Mouse (Mus musculus): ENCODE data around the gene Dnah17. TPM values are rescaled to one million over a fixed set of nuclear protein-coding genes. Genes with fewer than 3 reads are reported as not detected.
A peak's percentile ranks its signal among the peaks of the same experiment; 100 is the strongest.

Dnah17 gene
- polyA plus RNA-seq, 1 experiment from 2014 or later, result 0.14 TPM

DNA sequence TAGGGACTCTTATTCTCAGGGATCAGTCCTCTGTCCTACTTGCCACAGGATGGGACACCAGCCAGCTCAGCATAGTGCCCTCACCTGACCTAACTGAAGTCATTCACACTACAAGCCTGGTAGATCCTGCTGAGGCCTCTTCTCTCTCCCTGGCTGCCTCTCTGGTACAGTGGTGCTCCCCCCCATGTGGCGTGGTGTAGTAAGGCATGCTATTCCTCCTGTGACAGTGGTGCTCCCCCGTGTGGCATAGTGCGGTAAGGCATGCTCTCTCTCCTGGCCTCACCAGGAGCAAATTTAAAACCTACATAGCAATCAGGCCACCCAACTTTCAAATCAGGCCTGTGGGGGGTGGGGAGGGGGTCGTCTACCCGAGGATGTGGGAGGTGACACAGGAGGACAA, 26.4 kb downstream of the Dnah17 start:
- H3K4me1 ChIP-seq, result no peaks in the 10 kb centered on the region
- no peaks in the 10 kb centered on the region for H3K36me3 ChIP-seq
- peak; percentile 81 for DNase-seq (ENCODE audit: low spot score)
- WGBS, result 17% methylated on average over 5 of the region's 5 CpGs
- no peaks in the 10 kb centered on the region for H3K27me3 ChIP-seq (ENCODE audit: low read depth, poor library complexity, severe bottlenecking)
- no peak overlapping the region for H3K4me3 ChIP-seq
- H3K27ac ChIP-seq (replicated peaks), result no peak overlapping the region
- H3K9me3 ChIP-seq (replicated peaks), result no peaks in the 10 kb centered on the region

- Histone ChIP-seq H3K4me3 (no peak overlapping the region), H3K9me3 (replicated peaks) (no peaks in the 10 kb centered on the region), H3K27me3 (ENCODE audit: low read depth, poor library complexity, severe bottlenecking) (no peaks in the 10 kb centered on the region), H3K27ac (replicated peaks) (no peak overlapping the region), H3K36me3 (no peaks in the 10 kb centered on the region), H3K4me1 (0 out of 2 replicates have a peak, but pooled peaks cover 2% of the 10 kb centered on the region)
- 90% methylated on average over 5 of the region's 5 CpGs for WGBS
- no peak for DNase-seq (ENCODE audit: low spot score)
Observed at GRCm38 (mm10) chr11:118103383-118103782, 27.1 kb downstream of the Dnah17 start.

- no peak overlapping the region for H3K27ac ChIP-seq (replicated peaks)
- 0 out of 2 replicates have a peak, but pooled peaks cover 3% of the 10 kb centered on the region for H3K4me1 ChIP-seq
- no peak overlapping the region for H3K4me3 ChIP-seq
- H3K36me3 ChIP-seq, result no peaks in the 10 kb centered on the region
- WGBS, result 62% methylated on average over 3 of the region's 3 CpGs
- H3K9me3 ChIP-seq (replicated peaks), result no peaks in the 10 kb centered on the region
- no peaks in the 10 kb centered on the region for H3K27me3 ChIP-seq (ENCODE audit: low read depth, poor library complexity, severe bottlenecking)
- peak; percentile 81 for DNase-seq (ENCODE audit: low spot score)
Observed at GRCm38 (mm10) chr11:118102838-118103237, 27.6 kb downstream of the Dnah17 start.

DNA sequence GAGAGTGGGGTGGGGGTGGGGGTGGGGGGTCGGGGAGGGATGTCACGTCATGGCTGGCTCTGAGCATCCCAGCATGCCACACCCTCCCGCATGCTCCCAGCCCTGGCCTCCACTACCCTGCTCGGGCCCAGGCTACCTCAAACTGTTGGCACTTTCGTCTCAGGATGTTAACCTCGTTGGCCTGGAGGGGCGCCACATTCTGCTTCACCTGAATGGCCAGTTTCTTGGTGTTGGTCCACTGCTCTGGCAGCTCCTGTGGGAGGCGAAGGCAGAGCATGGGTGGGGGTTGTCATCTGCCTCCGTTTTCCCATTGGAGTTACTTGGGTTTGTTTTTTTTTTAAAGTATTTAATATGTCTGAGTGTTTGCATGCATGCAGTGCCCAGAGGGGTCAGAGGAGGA, 29.3 kb downstream of the Dnah17 start:
- no peak for DNase-seq (ENCODE audit: low spot score)
- H3K27me3 ChIP-seq (ENCODE audit: low read depth, poor library complexity, severe bottlenecking), result no peaks in the 10 kb centered on the region
- no peak overlapping the region for H3K27ac ChIP-seq (replicated peaks)
- H3K4me1 ChIP-seq, result 0 out of 2 replicates have a peak, but pooled peaks cover 3% of the 10 kb centered on the region
- no peaks in the 10 kb centered on the region for H3K36me3 ChIP-seq
- whole genome bisulfite sequencing, result 65% methylated on average over 9 of the region's 9 CpGs
- H3K4me3 ChIP-seq, result no peak overlapping the region
- no peaks in the 10 kb centered on the region for H3K9me3 ChIP-seq (replicated peaks)

DNA sequence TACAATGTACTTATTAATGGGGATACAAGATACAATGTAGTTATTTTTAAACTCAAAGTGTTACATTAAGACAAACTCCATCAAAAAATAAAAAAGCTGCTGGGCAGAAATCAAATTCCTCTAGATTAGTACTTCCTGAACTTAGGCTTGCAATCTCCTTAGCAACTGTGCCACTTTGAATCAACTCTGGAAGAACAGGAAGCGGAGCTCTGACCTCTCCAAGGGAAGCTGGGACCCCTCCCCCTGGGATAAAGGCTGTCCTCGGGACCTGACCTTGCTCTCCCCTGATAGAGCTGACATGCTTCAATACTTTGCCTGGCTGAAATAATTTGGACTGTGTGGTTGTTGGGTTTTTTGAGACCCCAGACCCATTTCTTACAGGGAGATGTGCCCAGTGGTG, 33.7 kb downstream of the Dnah17 start:
- no peak for DNase-seq (ENCODE audit: low spot score)
- H3K9me3 ChIP-seq (replicated peaks), result no peaks in the 10 kb centered on the region
- 0 out of 2 replicates have a peak, but pooled peaks cover 3% of the 10 kb centered on the region for H3K4me1 ChIP-seq
- H3K27ac ChIP-seq (replicated peaks), result no peak overlapping the region
- no peaks in the 10 kb centered on the region for H3K36me3 ChIP-seq
- H3K27me3 ChIP-seq (ENCODE audit: low read depth, poor library complexity, severe bottlenecking), result no peaks in the 10 kb centered on the region
- no peak overlapping the region for H3K4me3 ChIP-seq
- WGBS, result 51% methylated on average over 2 of the region's 2 CpGs

DNA sequence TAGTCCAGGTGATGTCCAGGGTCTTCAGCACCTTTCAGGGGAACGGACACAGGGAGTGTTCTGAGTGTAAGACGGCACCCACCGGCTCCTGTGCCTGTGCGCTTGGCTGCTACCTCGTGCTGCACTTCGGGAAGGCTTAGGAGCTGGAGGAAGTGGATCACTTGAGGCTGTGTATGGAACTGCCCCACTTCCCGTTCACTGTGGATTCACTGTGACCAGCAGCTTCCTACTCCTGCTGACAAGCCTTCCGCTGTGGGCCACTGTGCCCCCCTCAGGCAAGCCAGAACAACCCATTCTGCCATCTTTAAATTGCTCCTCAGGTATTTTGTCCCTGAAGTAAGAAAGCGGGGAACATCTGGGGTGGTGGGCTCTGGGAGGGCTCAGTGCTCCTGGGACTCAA, 35.4 kb downstream of the Dnah17 start:
- 89% methylated on average over 9 of the region's 9 CpGs for WGBS
- no peak for DNase-seq (ENCODE audit: low spot score)
- Histone ChIP-seq H3K27me3 (ENCODE audit: low read depth, poor library complexity, severe bottlenecking) (no peaks in the 10 kb centered on the region), H3K9me3 (replicated peaks) (peaks cover 7% of the 10 kb centered on the region; the same call in 1 of the 2 replicates), H3K36me3 (no peaks in the 10 kb centered on the region), H3K27ac (replicated peaks) (no peak overlapping the region), H3K4me3 (no peak overlapping the region), H3K4me1 (0 out of 2 replicates have a peak, but pooled peaks cover 3% of the 10 kb centered on the region)

GRCm38 (mm10) chr11:118091002-118091670, 39.3 kb downstream of the Dnah17 start:
- 85% methylated on average over 23 of the region's 23 CpGs for WGBS
- no peak for DNase-seq (ENCODE audit: low spot score)

DNA sequence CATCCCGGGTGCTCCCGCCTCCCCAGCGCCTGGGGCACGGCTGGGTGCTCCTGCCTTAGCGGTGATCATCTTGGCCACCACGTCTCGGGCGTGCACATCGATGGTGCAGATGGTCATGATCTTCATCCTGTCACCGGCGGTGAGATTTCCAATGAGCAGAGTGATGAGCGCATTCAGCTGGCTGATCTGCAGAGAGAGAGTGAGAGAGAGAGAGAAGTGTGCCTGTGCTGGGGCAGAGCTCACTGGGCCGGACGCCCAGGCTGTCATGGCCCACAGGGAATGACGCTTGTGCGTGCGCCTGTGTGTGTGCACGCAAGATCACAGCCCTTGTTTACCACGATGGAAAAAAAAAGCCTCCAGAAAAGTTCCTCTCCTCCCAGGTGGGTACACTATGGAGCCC, 41.5 kb downstream of the Dnah17 start:
- Histone ChIP-seq H3K27ac (replicated peaks) (no peak overlapping the region), H3K36me3 (no peaks in the 10 kb centered on the region), H3K4me3 (no peak overlapping the region), H3K27me3 (ENCODE audit: low read depth, poor library complexity, severe bottlenecking) (no peaks in the 10 kb centered on the region), H3K9me3 (replicated peaks) (peaks cover 7% of the 10 kb centered on the region; the same call in 1 of the 2 replicates), H3K4me1 (peaks cover 2% of the 10 kb centered on the region; the same call in 1 of the 2 replicates)
- DNase-seq (ENCODE audit: low spot score), result no peak
- WGBS, result 88% methylated on average over 19 of the region's 19 CpGs

More at GRCm38 (mm10) chr11:118091002-118091670, 39.3 kb downstream of the Dnah17 start:
- Histone ChIP-seq H3K4me3 (no peak overlapping the region), H3K9me3 (replicated peaks) (peaks cover 7% of the 10 kb centered on the region; the same call in 1 of the 2 replicates), H3K27me3 (ENCODE audit: low read depth, poor library complexity, severe bottlenecking) (no peaks in the 10 kb centered on the region), H3K36me3 (no peaks in the 10 kb centered on the region), H3K4me1 (no peaks in the 10 kb centered on the region), H3K27ac (replicated peaks) (no peak overlapping the region)

GRCm38 (mm10) chr11:118085961-118086360, 44.5 kb downstream of the Dnah17 start:
- Histone ChIP-seq H3K9me3 (replicated peaks) (peaks cover 1% of the 10 kb centered on the region; the same call in 1 of the 2 replicates), H3K4me1 (peaks cover 14% of the 10 kb centered on the region), H3K36me3 (no peaks in the 10 kb centered on the region), H3K27ac (replicated peaks) (0 out of 2 replicates have a peak overlapping the region, but pooled peaks have one; percentile 17), H3K4me3 (no peak overlapping the region), H3K27me3 (ENCODE audit: low read depth, poor library complexity, severe bottlenecking) (no peaks in the 10 kb centered on the region)
- 83% methylated on average over 8 of the region's 8 CpGs for WGBS
- DNase-seq (ENCODE audit: low spot score), result no peak

- no peak for DNase-seq (ENCODE audit: low spot score)
- H3K27me3 ChIP-seq (ENCODE audit: low read depth, poor library complexity, severe bottlenecking), result no peaks in the 10 kb centered on the region
- peaks cover 14% of the 10 kb centered on the region for H3K4me1 ChIP-seq
- no peaks in the 10 kb centered on the region for H3K36me3 ChIP-seq
- H3K9me3 ChIP-seq (replicated peaks), result no peaks in the 10 kb centered on the region
- 94% methylated on average over 4 of the region's 4 CpGs for WGBS
- no peak overlapping the region for H3K27ac ChIP-seq (replicated peaks)
- no peak overlapping the region for H3K4me3 ChIP-seq
Observed at GRCm38 (mm10) chr11:118085176-118085575, 45.3 kb downstream of the Dnah17 start.

DNA sequence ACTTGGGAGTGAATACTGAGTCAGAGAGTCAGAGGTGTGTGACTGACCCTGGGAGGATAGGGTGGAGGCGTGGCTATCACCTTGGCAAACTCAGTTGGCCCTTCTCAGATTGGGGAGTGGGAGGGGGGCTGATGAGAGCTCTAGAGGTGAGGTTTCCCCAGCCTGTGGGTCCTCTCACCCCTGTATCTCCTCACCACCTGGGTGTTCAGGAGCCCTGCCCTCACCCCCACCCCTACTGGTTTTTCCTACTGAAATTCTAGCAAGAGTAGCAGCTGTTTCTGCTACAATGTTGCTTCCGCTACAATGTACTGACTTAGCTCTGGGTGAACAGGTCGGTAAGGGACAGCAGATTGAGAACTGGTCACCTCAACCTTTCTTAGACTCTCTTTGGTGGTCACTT, 46.2 kb downstream of the Dnah17 start:
- Histone ChIP-seq H3K36me3 (no peaks in the 10 kb centered on the region), H3K4me3 (no peak overlapping the region), H3K27me3 (ENCODE audit: low read depth, poor library complexity, severe bottlenecking) (no peaks in the 10 kb centered on the region), H3K9me3 (replicated peaks) (no peaks in the 10 kb centered on the region), H3K4me1 (peaks cover 20% of the 10 kb centered on the region), H3K27ac (replicated peaks) (no peak overlapping the region)
- WGBS, result 76% methylated on average over 3 of the region's 3 CpGs
- DNase-seq (ENCODE audit: low spot score), result no peak

GRCm38 (mm10) chr11:118083811-118084210, 46.6 kb downstream of the Dnah17 start:
- no peak overlapping the region for H3K27ac ChIP-seq (replicated peaks)
- H3K4me1 ChIP-seq, result peaks cover 20% of the 10 kb centered on the region
- DNase-seq (ENCODE audit: low spot score), result peak; percentile 73
- H3K4me3 ChIP-seq, result no peak overlapping the region
- no peaks in the 10 kb centered on the region for H3K36me3 ChIP-seq
- WGBS, result 9% methylated on average over 6 of the region's 6 CpGs
- no peaks in the 10 kb centered on the region for H3K27me3 ChIP-seq (ENCODE audit: low read depth, poor library complexity, severe bottlenecking)
- H3K9me3 ChIP-seq (replicated peaks), result no peaks in the 10 kb centered on the region

DNA sequence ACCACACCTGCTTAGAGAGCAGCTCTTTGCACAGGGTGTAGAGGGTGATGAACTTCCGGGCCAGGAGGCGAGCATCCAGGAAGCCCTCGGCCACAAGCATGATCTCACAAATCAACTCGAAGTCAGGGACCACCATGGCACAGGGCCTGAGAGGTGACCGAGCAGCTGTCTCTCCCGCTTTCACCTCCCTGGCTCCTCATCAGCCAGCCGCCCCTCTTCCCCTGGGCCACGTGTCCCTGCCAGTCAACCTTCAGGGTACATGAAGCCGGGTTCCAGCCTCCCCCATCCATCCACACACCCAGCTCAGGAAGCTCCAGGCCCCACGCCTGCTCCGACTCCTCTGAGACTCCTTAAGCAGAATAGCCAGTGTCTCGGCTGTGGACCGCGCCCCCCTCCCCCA, 48.1 kb downstream of the Dnah17 start:
- H3K27me3 ChIP-seq (ENCODE audit: low read depth, poor library complexity, severe bottlenecking), result no peaks in the 10 kb centered on the region
- DNase-seq (ENCODE audit: low spot score), result no peak
- peaks cover 20% of the 10 kb centered on the region for H3K4me1 ChIP-seq
- no peak overlapping the region for H3K4me3 ChIP-seq
- H3K27ac ChIP-seq (replicated peaks), result peak overlapping the region; percentile 38; the same call in 1 of the 2 replicates
- H3K36me3 ChIP-seq, result no peaks in the 10 kb centered on the region
- WGBS, result 92% methylated on average over 14 of the region's 14 CpGs
- no peaks in the 10 kb centered on the region for H3K9me3 ChIP-seq (replicated peaks)

All from midbrain, embryonic 10.5 days (tissue).